ENCODE assay signal across 8 mouse cellular contexts in the genomic region with DNA sequence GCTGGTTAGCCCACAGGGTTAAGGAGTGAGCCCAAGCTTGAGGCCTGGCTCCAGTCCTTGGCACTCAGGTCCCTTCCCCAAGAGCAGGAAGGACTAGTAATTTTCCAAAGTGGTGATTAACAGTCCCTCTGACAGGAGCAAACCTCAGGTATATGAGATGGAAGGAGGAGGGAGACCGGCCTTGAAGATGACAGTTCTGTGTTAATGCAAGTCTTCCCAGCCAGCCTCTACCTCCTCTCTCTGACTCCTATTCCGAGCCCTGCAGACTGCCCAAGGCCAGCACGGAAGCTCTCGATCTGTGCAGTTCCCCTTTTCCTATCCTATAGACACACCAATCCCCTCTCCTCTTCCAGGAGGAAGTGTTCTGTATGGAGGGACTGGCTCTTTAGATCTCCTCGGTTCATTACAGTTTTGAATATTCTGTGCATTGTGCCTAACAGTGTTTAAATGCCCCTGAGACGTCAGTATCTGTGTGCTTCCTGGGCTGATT.
DNase-seq lines count a peak whose midpoint lies in the region; ATAC-seq and TF ChIP-seq lines count a peak whose summit lies in the region.

No protein-coding gene starts in this region.

- H3K27ac ChIP-seq in hindbrain, embryonic 11.5 days (ENCODE audit: low read depth, low read length), result peak overlapping the region; percentile 48
- H3K27ac ChIP-seq in hindbrain, postnatal 0 days, result no peak overlapping the region
- H3K27ac ChIP-seq in bone marrow, adult 2 months (ENCODE audit: control insufficient read depth, insufficient read depth, low read depth, low read length, poor library complexity), result peak overlapping the region; percentile 83
- peak overlapping the region; percentile 63 for H3K27ac ChIP-seq in forebrain, embryonic 12.5 days
- peak overlapping the region; percentile 100 for H3K27ac ChIP-seq in liver, embryonic 13.5 days

- peaks cover 4% of the 10 kb centered on the region; the same call in 1 of the 2 replicates for H3K4me1 ChIP-seq in hindbrain, embryonic 11.5 days (replicated peaks; ENCODE audit: control insufficient read depth, insufficient read depth, low read length)
- peaks cover 6% of the 10 kb centered on the region for H3K4me1 ChIP-seq in hindbrain, postnatal 0 days (ENCODE audit: insufficient read depth, low read length)
- H3K4me1 ChIP-seq in bone marrow, adult 2 months (ENCODE audit: control insufficient read depth, insufficient read depth, low read length), result no peaks in the 10 kb centered on the region; the same call in 1 of the 2 replicates
- peaks cover 20% of the 10 kb centered on the region for H3K4me1 ChIP-seq in forebrain, embryonic 12.5 days
- peaks cover 72% of the 10 kb centered on the region for H3K4me1 ChIP-seq in liver, embryonic 13.5 days (replicated peaks)

- 79% methylated on average over 6 of the region's 6 CpGs for WGBS in hindbrain, embryonic 11.5 days
- WGBS in hindbrain, postnatal 0 days, result 73% methylated on average over 6 of the region's 6 CpGs
- 42% methylated on average over 6 of the region's 6 CpGs for WGBS in bone marrow, adult 2 months
- 82% methylated on average over 6 of the region's 6 CpGs for WGBS in forebrain, embryonic 12.5 days
- 32% methylated on average over 6 of the region's 6 CpGs for WGBS in liver, embryonic 13.5 days (ENCODE audit: insufficient replicate concordance)

- no peaks in the 10 kb centered on the region for H3K36me3 ChIP-seq in hindbrain, embryonic 11.5 days (ENCODE audit: control insufficient read depth, insufficient read depth, low read length)
- H3K36me3 ChIP-seq in hindbrain, postnatal 0 days (ENCODE audit: insufficient read depth, low read length), result no peaks in the 10 kb centered on the region
- no peaks in the 10 kb centered on the region for H3K36me3 ChIP-seq in forebrain, embryonic 12.5 days (replicated peaks)
- H3K36me3 ChIP-seq in liver, embryonic 13.5 days, result no peaks in the 10 kb centered on the region

- H3K4me3 ChIP-seq in hindbrain, embryonic 11.5 days (ENCODE audit: low read depth, low read length), result no peak overlapping the region
- H3K4me3 ChIP-seq in hindbrain, postnatal 0 days (ENCODE audit: low read length), result no peak overlapping the region
- H3K4me3 ChIP-seq in bone marrow, adult 2 months (replicated peaks; ENCODE audit: control insufficient read depth, low read depth, low read length), result no peak overlapping the region
- H3K4me3 ChIP-seq in forebrain, embryonic 12.5 days (replicated peaks), result no peak overlapping the region
- peak overlapping the region; percentile 21; the same call in 1 of the 2 replicates for H3K4me3 ChIP-seq in liver, embryonic 13.5 days (replicated peaks)

- no peaks in the 10 kb centered on the region for H3K27me3 ChIP-seq in hindbrain, embryonic 11.5 days (ENCODE audit: control insufficient read depth, insufficient read depth, low read length)
- no peaks in the 10 kb centered on the region for H3K27me3 ChIP-seq in hindbrain, postnatal 0 days (ENCODE audit: insufficient read depth, low read length)
- no peaks in the 10 kb centered on the region for H3K27me3 ChIP-seq in forebrain, embryonic 12.5 days
- no peaks in the 10 kb centered on the region for H3K27me3 ChIP-seq in liver, embryonic 13.5 days

- no peaks in the 10 kb centered on the region for H3K9me3 ChIP-seq in hindbrain, embryonic 11.5 days (ENCODE audit: control insufficient read depth, low read length)
- no peaks in the 10 kb centered on the region for H3K9me3 ChIP-seq in hindbrain, postnatal 0 days (ENCODE audit: low read length)
- no peaks in the 10 kb centered on the region for H3K9me3 ChIP-seq in forebrain, embryonic 12.5 days
- H3K9me3 ChIP-seq in liver, embryonic 13.5 days (replicated peaks), result no peaks in the 10 kb centered on the region

- H3K9ac ChIP-seq in hindbrain, embryonic 11.5 days (ENCODE audit: low read depth, low read length), result no peak overlapping the region
- no peak overlapping the region for H3K9ac ChIP-seq in hindbrain, postnatal 0 days (replicated peaks; ENCODE audit: low read length)
- no peak overlapping the region for H3K9ac ChIP-seq in forebrain, embryonic 12.5 days
- peak overlapping the region; percentile 72 for H3K9ac ChIP-seq in liver, embryonic 13.5 days

- ATAC-seq in hindbrain, embryonic 11.5 days (ENCODE audit: low FRiP score), result no peak
- ATAC-seq in hindbrain, postnatal 0 days, result no peak
- no peak for ATAC-seq in forebrain, embryonic 12.5 days (ENCODE audit: low FRiP score)
- no peak for ATAC-seq in liver, embryonic 13.5 days (ENCODE audit: low read depth)

- no peak for DNase-seq in hindbrain, embryonic 11.5 days (ENCODE audit: low spot score)
- DNase-seq in hindbrain, postnatal 0 days (ENCODE audit: low spot score), result no peak
- DNase-seq in liver, embryonic 13.5 days, result peak; percentile 20
- no peak for DNase-seq in gastrocnemius, postnatal 4 days (ENCODE audit: low spot score in 2 of 2)
- no peak for DNase-seq in urinary bladder, postnatal 36 days (ENCODE audit: low spot score in 2 of 2)
- no peak for DNase-seq in cerebellum, adult 11-12 months

- no peak overlapping the region for H3K4me2 ChIP-seq in hindbrain, embryonic 11.5 days (replicated peaks; ENCODE audit: low read depth, low read length)
- H3K4me2 ChIP-seq in hindbrain, postnatal 0 days (ENCODE audit: low read depth, low read length), result no peak overlapping the region
- H3K4me2 ChIP-seq in forebrain, embryonic 12.5 days, result no peak overlapping the region
- peak overlapping the region; percentile 73 for H3K4me2 ChIP-seq in liver, embryonic 13.5 days

- TF ChIP-seq POLR2A in bone marrow, adult 2 months (IDR thresholded peaks at IDR 0.05; ENCODE audit: borderline replicate concordance, control insufficient read depth, low read depth, low read length), result no peak

- no peak for TF ChIP-seq CTCF in hindbrain, postnatal 0 days (IDR thresholded peaks at IDR 0.05; ENCODE audit: low read depth)
- no peak for TF ChIP-seq CTCF in bone marrow, adult 2 months (IDR thresholded peaks at IDR 0.05; ENCODE audit: control insufficient read depth, insufficient read depth, low read length)
